In genomic region chr17:6972836-6973396, GRCm38 (mm10) we compare ENCODE assay signal across 12 mouse cellular contexts. TPM values are rescaled to one million over a fixed set of nuclear protein-coding genes. Genes with fewer than 3 reads are reported as not detected.
"Had no signal": no experiment of that assay in that cellular context is flagged by ENCODE, and none has a peak within 500 bp of the region (broad histone marks: within the 10 kb centered on the region; RNA-seq: fewer than 3 reads in every experiment).

No protein-coding gene starts in this region.

RNA-seq across cellular contexts. Expression of gene Gm49721, which starts 5.8 kb away (rescaled TPM):
- polyA plus RNA-seq: liver, embryonic 16.5 days; midbrain, embryonic 14.5 days; neural tube, embryonic 14.5 days; spleen, adult 2 months had no signal

RNA-seq across cellular contexts. Expression of gene Gm1604a, which starts 52.5 kb away (rescaled TPM):
- polyA plus RNA-seq: lung, embryonic 14.5 days; midbrain, embryonic 10.5 days; midbrain, embryonic 12.5 days; midbrain, embryonic 14.5 days; neural tube, embryonic 12.5 days; neural tube, embryonic 14.5 days; spleen, adult 2 months; stomach, embryonic 15.5 days; stomach, postnatal 0 days; testis, adult 2 months; urinary bladder, adult 2 months had no signal
